Mouse (Mus musculus): ENCODE measurements around the gene Rfng.
A peak's percentile ranks its signal among the peaks of the same experiment; 100 is the strongest.
"Not testable (repeated sequence)": the region's sequence is repeated elsewhere in the genome, so short reads cannot be mapped to it uniquely, and the experiment has no call there.

The Rfng gene

DNA sequence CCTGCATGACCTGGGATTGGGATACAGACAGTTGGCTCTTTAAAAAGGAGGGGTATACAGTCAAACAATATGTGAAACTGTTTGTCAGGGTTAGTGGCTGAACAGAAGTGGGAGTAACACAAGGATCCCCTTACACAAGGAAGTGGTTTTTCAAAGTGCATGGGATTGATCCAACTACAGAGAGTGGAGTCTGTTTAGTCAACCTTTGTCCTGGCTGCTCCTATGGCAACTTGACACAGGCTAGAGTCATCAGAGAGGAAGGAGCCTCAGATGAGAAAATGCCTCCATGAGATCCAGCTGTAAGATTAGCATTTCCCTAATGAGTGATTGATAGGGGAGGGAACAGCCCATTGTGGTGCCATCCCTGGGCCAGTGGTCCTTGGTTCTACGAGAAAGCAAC is 15.8 kb downstream of the Rfng start:
- peak; percentile 58 for DNase-seq

GRCm38 (mm10) chr11:120767023-120767422 is 17.0 kb downstream of the Rfng start:
- not testable (repeated sequence) for DNase-seq

GRCm38 (mm10) chr11:120763121-120763999 is 20.6 kb downstream of the Rfng start:
- not testable (repeated sequence) for DNase-seq

DNA sequence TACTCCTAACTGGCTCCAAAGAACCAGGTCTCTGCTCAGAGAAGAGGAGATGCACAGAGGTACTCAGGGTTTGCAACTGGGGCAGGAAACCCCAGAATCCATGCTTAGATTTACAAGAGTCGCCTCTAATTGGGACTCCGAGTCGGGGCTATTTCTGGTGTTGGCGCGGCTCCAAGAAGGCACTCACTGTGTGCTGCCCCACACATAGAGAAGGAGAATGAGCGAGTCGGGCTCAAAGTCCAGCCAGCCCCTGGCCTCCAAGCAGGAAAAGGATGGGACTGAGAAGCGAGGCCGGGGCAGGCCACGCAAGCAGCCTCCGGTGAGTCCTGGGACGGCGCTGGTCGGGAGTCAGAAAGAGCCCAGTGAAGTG is 21.4 kb downstream of the Rfng start, which contains the start of gene Hmga1b:
Gene Hmga1b, plus strand, starts transcription at position 123 of the 370 bp plus-strand sequence.
- not testable (repeated sequence) for DNase-seq

- DNase-seq: no peak
Measured at GRCm38 (mm10) chr11:120761811-120762671, 22.0 kb downstream of the Rfng start.

- DNase-seq: no peak
Measured at GRCm38 (mm10) chr11:120760236-120760635, 23.8 kb downstream of the Rfng start.

- no peak for DNase-seq
Measured at GRCm38 (mm10) chr11:120751606-120752005, 32.4 kb downstream of the Rfng start.

DNA sequence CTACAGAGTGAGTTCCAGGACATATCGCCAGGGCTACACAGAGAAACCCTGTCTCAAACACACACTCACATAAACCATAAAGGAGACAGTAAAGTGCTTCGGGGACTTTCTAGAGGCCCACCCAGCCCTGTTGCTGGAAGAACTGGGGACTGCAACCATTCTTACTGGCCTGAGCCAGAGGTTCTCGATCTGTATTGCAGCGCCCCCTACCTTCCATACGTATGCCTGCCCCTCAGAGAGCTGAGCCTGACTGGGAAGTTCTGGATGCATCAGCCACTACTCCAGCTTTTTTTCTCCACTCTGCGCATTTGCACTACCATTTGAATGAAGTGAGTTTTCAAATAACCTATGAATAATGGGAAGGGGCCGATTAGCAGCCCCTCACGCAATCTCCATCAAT is 34.6 kb downstream of the Rfng start:
- DNase-seq: peak; percentile 79

GRCm38 (mm10) chr11:120747974-120748373 is 36.0 kb downstream of the Rfng start:
- peak; percentile 60 for DNase-seq

- peak; percentile 91 for DNase-seq
Measured at GRCm38 (mm10) chr11:120744121-120744701, 39.8 kb downstream of the Rfng start.

GRCm38 (mm10) chr11:120740981-120741380 is 43.0 kb downstream of the Rfng start:
- no peak for DNase-seq

GRCm38 (mm10) chr11:120736424-120736823 is 47.6 kb downstream of the Rfng start:
- no peak for DNase-seq

- peak; percentile 86 for DNase-seq
Measured at GRCm38 (mm10) chr11:120733521-120733920, 50.5 kb downstream of the Rfng start.

DNA sequence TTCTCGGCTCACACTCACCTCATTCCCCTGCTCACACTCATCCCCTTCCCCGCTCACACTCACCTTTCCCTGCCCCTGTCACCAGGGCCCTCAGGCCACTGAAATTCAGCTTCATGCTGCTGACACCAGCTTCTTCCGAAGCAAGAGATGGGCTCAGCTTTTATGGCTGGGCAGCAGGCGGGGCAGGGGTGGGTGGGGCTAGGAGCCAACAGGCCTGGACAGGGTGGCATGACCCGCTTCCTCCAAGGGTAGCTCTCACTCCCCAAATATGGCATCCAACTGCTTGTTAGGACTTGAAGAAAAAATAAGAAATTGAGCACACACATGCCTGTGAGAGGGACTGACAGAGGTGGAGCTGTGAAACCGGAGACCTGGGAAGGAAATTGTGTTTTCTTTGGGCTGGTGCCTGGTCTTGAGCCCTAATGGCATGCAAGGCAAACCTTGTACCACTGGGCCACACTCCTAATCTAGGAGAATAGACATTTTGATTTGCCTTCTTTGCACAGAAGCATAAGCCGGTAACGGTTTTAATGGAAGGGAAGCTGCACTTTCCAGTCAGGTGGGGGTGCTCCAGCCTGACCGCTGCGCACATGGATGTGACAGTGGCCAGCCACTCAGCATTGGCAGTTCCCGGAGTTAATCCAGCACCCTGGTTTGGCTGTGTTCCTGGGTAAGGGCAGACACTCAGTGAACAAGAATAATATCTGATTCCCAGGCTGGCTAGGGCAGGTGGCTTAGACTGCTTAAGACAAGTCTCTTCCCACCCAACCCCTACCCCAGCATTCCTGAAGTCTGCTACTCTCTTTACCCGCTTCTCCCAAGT is 51.9 kb downstream of the Rfng start, which contains the start of gene Cbr2:
Gene Cbr2, minus strand, starts transcription at position 257 of the 823 bp plus-strand sequence.
- DNase-seq: peak; percentile 79

DNA sequence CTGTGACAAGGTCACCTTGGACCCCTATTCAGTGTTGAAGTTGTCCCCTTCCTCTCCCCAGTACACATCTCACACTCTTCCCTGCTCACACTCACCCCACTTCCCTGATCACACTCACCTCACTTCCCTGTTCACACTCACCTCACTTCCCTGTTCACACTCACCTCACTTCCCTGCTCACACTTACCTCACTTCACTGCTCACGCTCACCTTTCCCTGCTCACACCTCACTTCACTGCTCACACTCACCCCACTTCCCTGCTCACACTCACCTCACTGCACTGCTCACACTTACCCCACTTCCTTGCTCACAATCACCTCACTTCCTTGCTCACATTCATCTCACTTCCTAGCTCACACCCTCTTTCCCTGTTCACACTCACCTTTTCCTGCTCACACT is 52.6 kb downstream of the Rfng start:
- no peak for DNase-seq
